Comparison of ENCODE assay signal across 10 mouse cellular contexts in the genomic region with DNA sequence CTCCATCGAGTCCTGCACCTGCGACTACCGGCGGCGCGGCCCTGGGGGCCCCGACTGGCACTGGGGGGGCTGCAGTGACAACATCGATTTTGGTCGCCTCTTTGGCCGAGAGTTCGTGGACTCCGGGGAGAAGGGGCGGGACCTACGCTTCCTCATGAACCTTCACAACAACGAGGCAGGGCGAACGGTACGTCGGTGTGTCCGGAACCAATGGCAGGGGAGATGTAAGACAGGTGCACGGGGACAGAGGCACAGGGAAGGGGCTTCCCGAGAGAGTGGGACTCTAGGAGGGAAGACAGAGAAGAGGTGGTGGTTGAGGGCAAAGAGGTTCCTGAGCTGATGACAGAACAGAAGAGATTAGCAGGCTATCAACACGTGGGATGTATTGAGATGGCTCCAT. TPM values are rescaled to one million over a fixed set of nuclear protein-coding genes. Genes with fewer than 3 reads are reported as not detected.
A peak's percentile ranks its signal among the peaks of the same experiment; 100 is the strongest.
DNase-seq lines count a peak whose midpoint lies in the region; ATAC-seq and TF ChIP-seq lines count a peak whose summit lies in the region.
"Had no signal": no experiment of that assay in that cellular context is flagged by ENCODE, and none has a peak within 500 bp of the region (broad histone marks: within the 10 kb centered on the region; RNA-seq: fewer than 3 reads in every experiment).

No protein-coding gene starts in this region.

- no peak for DNase-seq in heart, adult 11 months
- peak; percentile 41 for DNase-seq in CD4-positive, CD25-positive, alpha-beta regulatory T cell, adult 2 months (ENCODE audit: low read depth, low spot score)
- no peak for DNase-seq in limb, embryonic 14.5 days (ENCODE audit: low spot score)
- no peak for DNase-seq in embryo, embryonic 10 days (ENCODE audit: low spot score)
- DNase-seq in kidney, adult 18-20 months = no peak
- DNase-seq in frontal cortex, postnatal 25 days (ENCODE audit: low spot score in 2 of 2) = no peak
- DNase-seq: adrenal gland, adult 2 months had no signal

- peaks cover 97% of the 10 kb centered on the region for H3K27me3 ChIP-seq in heart, embryonic 12.5 days (replicated peaks)
- H3K27me3 ChIP-seq in embryonic facial prominence, embryonic 13.5 days = peaks cover 100% of the 10 kb centered on the region
- H3K27me3 ChIP-seq in limb, embryonic 14.5 days (ENCODE audit: control insufficient read depth, insufficient read depth, low read length) = peaks cover 96% of the 10 kb centered on the region

- H3K9ac ChIP-seq in heart, embryonic 12.5 days = no peak overlapping the region
- H3K9ac ChIP-seq in embryonic facial prominence, embryonic 13.5 days = no peak overlapping the region
- no peak overlapping the region for H3K9ac ChIP-seq in limb, embryonic 14.5 days (ENCODE audit: low read depth, low read length, severe bottlenecking)

- 2% methylated on average over 23 of the region's 23 CpGs for WGBS in heart, embryonic 12.5 days
- under 1% methylated on average over 23 of the region's 23 CpGs for WGBS in embryonic facial prominence, embryonic 13.5 days
- WGBS in limb, embryonic 14.5 days = 3% methylated on average over 23 of the region's 23 CpGs

- H3K4me2 ChIP-seq in heart, embryonic 12.5 days = peak overlapping the region; percentile 62; the same call in 1 of the 2 replicates
- peak overlapping the region; percentile 19; the same call in 1 of the 2 replicates for H3K4me2 ChIP-seq in embryonic facial prominence, embryonic 13.5 days
- H3K4me2 ChIP-seq in limb, embryonic 14.5 days (replicated peaks; ENCODE audit: low read depth, low read length, severe bottlenecking) = no peak overlapping the region

- no peak overlapping the region for H3K27ac ChIP-seq in heart, embryonic 12.5 days (ENCODE audit: poor library complexity, severe bottlenecking)
- no peak overlapping the region for H3K27ac ChIP-seq in embryonic facial prominence, embryonic 13.5 days
- no peak overlapping the region for H3K27ac ChIP-seq in limb, embryonic 14.5 days (replicated peaks; ENCODE audit: low read depth, low read length)

- H3K36me3 ChIP-seq in heart, embryonic 12.5 days = no peaks in the 10 kb centered on the region
- H3K36me3 ChIP-seq in embryonic facial prominence, embryonic 13.5 days = no peaks in the 10 kb centered on the region
- H3K36me3 ChIP-seq in limb, embryonic 14.5 days (ENCODE audit: control insufficient read depth, insufficient read depth, low read length) = no peaks in the 10 kb centered on the region

- H3K4me3 ChIP-seq in heart, embryonic 12.5 days = peak overlapping the region; percentile 35
- H3K4me3 ChIP-seq in embryonic facial prominence, embryonic 13.5 days = peak overlapping the region; percentile 28; the same call in 1 of the 2 replicates
- peak overlapping the region; percentile 34; the same call in 1 of the 2 replicates for H3K4me3 ChIP-seq in limb, embryonic 14.5 days (replicated peaks; ENCODE audit: low read length)

- TF ChIP-seq POLR2A in limb, embryonic 14.5 days (IDR thresholded peaks at IDR 0.05; ENCODE audit: borderline replicate concordance, extremely low read depth, insufficient read depth, insufficient read length) = no peak

- no peaks in the 10 kb centered on the region for H3K9me3 ChIP-seq in heart, embryonic 12.5 days (replicated peaks)
- no peaks in the 10 kb centered on the region for H3K9me3 ChIP-seq in embryonic facial prominence, embryonic 13.5 days
- no peaks in the 10 kb centered on the region for H3K9me3 ChIP-seq in limb, embryonic 14.5 days (ENCODE audit: control insufficient read depth, low read length)

- H3K4me1 ChIP-seq in heart, embryonic 12.5 days (replicated peaks) = peaks cover 43% of the 10 kb centered on the region
- H3K4me1 ChIP-seq in embryonic facial prominence, embryonic 13.5 days = peaks cover 31% of the 10 kb centered on the region
- 0 out of 2 replicates have a peak, but pooled peaks cover 2% of the 10 kb centered on the region for H3K4me1 ChIP-seq in limb, embryonic 14.5 days (ENCODE audit: control insufficient read depth, insufficient read depth, low read length)

- ATAC-seq in heart, embryonic 12.5 days (ENCODE audit: insufficient number of reproducible peaks, low FRiP score) = no peak
- ATAC-seq in embryonic facial prominence, embryonic 13.5 days (ENCODE audit: insufficient number of reproducible peaks, insufficient read depth, low FRiP score, low TSS enrichment, low read depth) = no peak
- no peak for ATAC-seq in limb, embryonic 14.5 days (ENCODE audit: low FRiP score, low read depth)

RNA-seq across cellular contexts. Expression of a gene that starts 2.1 kb away (rescaled TPM):
- polyA plus RNA-seq in heart, embryonic 12.5 days (2016; fragmentation: Nextera tagmentation; extraction: Ambion mirVana) = not detected in 2 replicates
- polyA plus RNA-seq in embryonic facial prominence, embryonic 13.5 days (2015; fragmentation: Nextera tagmentation; extraction: Ambion mirVana) = not detected in 2 replicates
- not detected in 2 replicates for polyA plus RNA-seq in limb, embryonic 14.5 days (2012; rRNA removed)
- 0.08 TPM in 1 of 2 replicates, not detected in the other for polyA plus RNA-seq in limb, embryonic 14.5 days (2014; fragmentation: Nextera tagmentation; extraction: Ambion mirVana)
- polyA plus RNA-seq: liver, adult 2 months had no signal

RNA-seq across cellular contexts. Expression of a gene that starts 13.8 kb away (rescaled TPM):
- polyA plus RNA-seq in heart, embryonic 12.5 days (2016; fragmentation: Nextera tagmentation; extraction: Ambion mirVana) = not detected in 2 replicates
- 4.9 and 5.3 TPM in 2 replicates for polyA plus RNA-seq in embryonic facial prominence, embryonic 13.5 days (2015; fragmentation: Nextera tagmentation; extraction: Ambion mirVana)
- 13.7 and 14.9 TPM in 2 replicates for polyA plus RNA-seq in limb, embryonic 14.5 days (2012; rRNA removed)
- polyA plus RNA-seq in limb, embryonic 14.5 days (2014; fragmentation: Nextera tagmentation; extraction: Ambion mirVana) = 6.3 and 7.4 TPM in 2 replicates
- polyA plus RNA-seq: liver, adult 2 months had no signal

RNA-seq across cellular contexts. Expression of a gene that starts 17.5 kb away (rescaled TPM):
- 0.04 and 0.14 TPM in 2 replicates for polyA plus RNA-seq in heart, embryonic 12.5 days (2016; fragmentation: Nextera tagmentation; extraction: Ambion mirVana)
- 0.07 TPM in 1 of 2 replicates, not detected in the other for polyA plus RNA-seq in embryonic facial prominence, embryonic 13.5 days (2015; fragmentation: Nextera tagmentation; extraction: Ambion mirVana)
- 0.44 and 0.59 TPM in 2 replicates for polyA plus RNA-seq in limb, embryonic 14.5 days (2012; rRNA removed)
- 0.14 TPM in 1 of 2 replicates, not detected in the other for polyA plus RNA-seq in limb, embryonic 14.5 days (2014; fragmentation: Nextera tagmentation; extraction: Ambion mirVana)
- polyA plus RNA-seq: liver, adult 2 months had no signal

RNA-seq across cellular contexts. Expression of a gene that starts 28.8 kb away (rescaled TPM):
- 46.3 and 46.9 TPM in 2 replicates for polyA plus RNA-seq in heart, embryonic 12.5 days (2016; fragmentation: Nextera tagmentation; extraction: Ambion mirVana)
- polyA plus RNA-seq in embryonic facial prominence, embryonic 13.5 days (2015; fragmentation: Nextera tagmentation; extraction: Ambion mirVana) = 44.1 and 44.6 TPM in 2 replicates
- polyA plus RNA-seq in limb, embryonic 14.5 days (2012; rRNA removed) = 75.0 and 96.4 TPM in 2 replicates
- 37.4 and 39.6 TPM in 2 replicates for polyA plus RNA-seq in limb, embryonic 14.5 days (2014; fragmentation: Nextera tagmentation; extraction: Ambion mirVana)

RNA-seq across cellular contexts. Expression of a gene that starts 39.5 kb away (rescaled TPM):
- polyA plus RNA-seq in heart, embryonic 12.5 days (2016; fragmentation: Nextera tagmentation; extraction: Ambion mirVana) = 81.5 and 83.5 TPM in 2 replicates
- polyA plus RNA-seq in embryonic facial prominence, embryonic 13.5 days (2015; fragmentation: Nextera tagmentation; extraction: Ambion mirVana) = 90.4 and 92.5 TPM in 2 replicates
- 93.1 and 93.7 TPM in 2 replicates for polyA plus RNA-seq in limb, embryonic 14.5 days (2012; rRNA removed)
- polyA plus RNA-seq in limb, embryonic 14.5 days (2014; fragmentation: Nextera tagmentation; extraction: Ambion mirVana) = 81.3 and 82.3 TPM in 2 replicates
